Mouse (Mus musculus): ENCODE results near the gene Olfr282.

GRCm38 (mm10) chr15:98418096-98418495 lies 12.9 kb upstream of the Olfr282 start:
- no peak for TF ChIP-seq CTCF (IDR thresholded peaks at IDR 0.05; ENCODE audit: insufficient read depth, low read length)
- TF ChIP-seq POLR2A (IDR thresholded peaks at IDR 0.05; ENCODE audit: borderline replicate concordance, extremely low read depth, low read depth, low read length), result no peak
